Mouse (Mus musculus) cerebral cortex, adult 2 months (tissue): ENCODE data around the gene Shmt1.

Experiments
- WGBS: fragments of 180-500 bp; shearing (Covaris S2); methylation state at CpG from one replicate; pipeline ENCODE4 v1.1.7; 2018; 5-methylcytosine and 5-hydroxymethylcytosine counted together

The Shmt1 gene

DNA sequence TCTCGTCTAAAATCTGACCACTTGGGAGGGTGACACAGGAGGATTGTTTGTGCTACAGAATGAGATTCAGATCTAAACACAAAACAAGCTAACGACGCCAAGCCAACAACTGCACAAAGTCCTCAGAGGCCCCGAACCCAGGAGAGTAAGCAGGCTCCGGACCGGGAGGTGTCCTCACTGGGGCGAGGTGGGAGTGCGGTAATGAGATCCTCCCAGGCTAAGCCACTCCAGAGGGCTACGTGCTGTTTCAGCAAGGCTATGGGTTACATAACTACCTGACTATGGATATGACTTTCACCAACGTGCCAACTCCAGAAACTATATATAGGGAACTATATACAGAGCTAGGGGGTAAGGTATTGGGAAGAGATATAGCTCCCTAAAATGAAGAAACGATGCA, 15.2 kb downstream of the Shmt1 start:
- 77% methylated on average over 11 of the region's 11 CpGs for WGBS

DNA sequence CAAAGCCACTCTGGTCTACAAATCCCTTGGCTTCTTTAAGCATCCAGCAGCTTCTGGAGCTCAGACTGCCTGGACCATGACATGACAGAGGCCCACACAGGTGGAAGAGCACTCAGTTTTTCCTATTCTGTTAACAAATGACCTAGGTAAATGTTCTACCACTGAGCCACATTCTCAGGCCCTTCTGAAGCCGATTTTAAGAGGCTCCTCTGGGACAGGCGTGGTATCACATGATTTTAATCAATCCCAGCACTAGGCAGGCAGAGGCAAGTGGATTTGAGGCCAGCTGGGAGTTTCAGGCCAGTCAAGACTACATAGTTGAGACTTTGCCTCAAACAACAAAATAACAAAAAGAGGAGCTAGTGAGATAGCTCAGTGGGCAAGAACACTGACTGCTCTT, 21.0 kb downstream of the Shmt1 start:
- 91% methylated on average over 2 of the region's 2 CpGs for WGBS

DNA sequence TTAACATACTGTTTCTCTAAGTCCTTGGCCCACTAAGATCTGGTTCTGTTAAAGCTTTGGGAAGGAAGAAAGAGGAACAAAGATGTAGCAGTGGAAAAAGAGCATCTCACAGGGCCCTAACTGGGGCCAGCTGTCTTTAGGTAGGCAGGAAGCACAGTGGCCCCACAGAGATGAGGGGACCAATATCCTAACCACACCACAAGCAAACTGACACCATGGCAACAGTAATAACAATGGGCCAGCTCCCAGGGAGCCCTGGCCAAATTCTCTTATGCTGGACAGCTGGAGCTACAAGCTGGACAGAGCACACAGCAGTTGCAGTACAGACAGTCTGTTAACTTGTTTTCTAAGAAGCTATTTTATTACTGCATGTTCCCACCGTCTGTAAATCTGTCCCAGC, 23.9 kb downstream of the Shmt1 start:
- WGBS = 16% methylated on average over 1 of the region's 1 CpGs

DNA sequence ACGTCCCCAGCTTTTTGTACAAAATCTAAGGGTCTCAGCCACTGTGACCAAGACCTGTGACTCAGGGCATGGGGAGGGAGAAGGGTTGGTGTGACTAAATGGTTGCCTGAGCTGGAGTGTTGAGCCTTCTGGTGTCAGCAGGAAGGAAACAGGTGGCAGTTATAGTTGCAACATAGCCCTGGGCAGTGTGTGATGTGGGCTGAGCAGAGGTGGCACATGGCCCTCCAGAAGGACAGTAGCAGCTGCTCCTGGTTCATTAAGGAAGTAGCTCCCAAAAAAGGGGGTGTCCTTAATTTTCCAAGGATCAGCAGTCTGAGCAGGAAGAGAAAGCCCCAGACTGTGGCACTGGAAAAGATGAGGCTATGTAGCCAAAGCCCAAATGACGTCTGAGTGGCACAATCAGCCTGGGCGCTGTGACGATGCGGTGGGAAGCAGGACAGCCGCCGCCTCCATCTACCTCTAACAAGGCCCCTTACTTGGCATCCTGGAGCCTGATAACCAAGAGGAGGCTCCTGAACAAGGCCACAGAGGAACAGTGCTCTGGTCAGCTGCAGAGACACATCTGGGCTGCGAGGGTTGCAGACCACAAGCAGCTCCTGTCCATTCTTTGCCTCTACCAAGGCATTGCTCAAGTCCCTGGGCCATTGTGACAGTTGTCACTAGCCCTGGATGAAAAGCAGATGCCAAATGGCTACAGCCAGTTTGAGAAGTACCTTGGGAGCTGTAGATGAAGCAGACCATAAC, 27.2 kb downstream of the Shmt1 start:
- 87% methylated on average over 8 of the region's 8 CpGs for WGBS

DNA sequence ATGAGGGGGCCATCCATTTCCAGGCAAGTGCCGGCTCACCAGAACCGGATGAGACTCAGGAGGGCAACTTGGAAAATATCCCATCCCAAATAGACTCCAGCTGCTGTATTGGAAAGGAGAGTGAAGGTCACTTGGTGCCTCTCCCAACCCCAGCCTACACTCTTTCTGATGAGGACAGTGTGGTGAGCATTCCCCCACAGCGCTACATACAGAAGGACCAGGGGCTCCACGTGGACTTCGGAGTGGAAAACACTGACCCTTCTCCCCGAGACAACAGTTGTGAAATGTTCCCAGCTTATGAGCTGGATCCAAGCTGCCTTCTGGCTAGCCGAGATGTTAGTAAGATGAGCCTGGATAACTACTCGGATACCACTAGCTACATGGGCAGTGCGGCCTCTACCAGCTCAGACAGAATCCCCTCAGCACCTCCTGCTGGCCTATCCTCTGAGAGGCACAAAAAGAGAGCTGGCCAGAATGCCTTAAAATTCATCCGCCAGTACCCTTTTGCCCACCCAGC, 31.8 kb downstream of the Shmt1 start:
- WGBS = 87% methylated on average over 10 of the region's 10 CpGs

DNA sequence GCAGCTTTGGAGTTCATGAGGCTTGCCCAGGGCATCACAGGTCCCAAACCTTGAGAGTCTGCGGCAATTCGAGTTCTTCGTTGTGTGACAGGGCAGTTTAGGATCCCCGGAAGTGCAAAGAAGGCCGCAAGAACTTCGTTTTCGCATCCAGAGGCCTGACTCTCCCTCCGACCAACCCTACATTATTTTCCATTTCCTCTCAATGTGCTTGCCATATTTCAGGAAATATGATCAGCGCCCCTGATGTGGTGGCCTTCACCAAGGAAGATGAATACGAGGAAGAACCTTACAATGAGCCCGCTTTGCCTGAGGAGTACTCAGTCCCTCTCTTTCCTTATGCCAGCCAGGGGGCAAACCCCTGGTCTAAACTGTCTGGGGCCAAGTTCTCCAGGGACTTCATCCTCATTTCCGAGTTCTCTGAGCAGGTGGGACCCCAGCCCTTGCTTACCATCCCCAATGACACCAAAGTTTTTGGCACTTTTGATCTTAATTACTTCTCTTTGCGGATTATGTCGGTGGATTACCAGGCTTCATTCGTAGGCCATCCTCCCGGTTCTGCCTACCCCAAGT, 33.6 kb downstream of the Shmt1 start:
- 26% methylated on average over 16 of the region's 16 CpGs for WGBS

DNA sequence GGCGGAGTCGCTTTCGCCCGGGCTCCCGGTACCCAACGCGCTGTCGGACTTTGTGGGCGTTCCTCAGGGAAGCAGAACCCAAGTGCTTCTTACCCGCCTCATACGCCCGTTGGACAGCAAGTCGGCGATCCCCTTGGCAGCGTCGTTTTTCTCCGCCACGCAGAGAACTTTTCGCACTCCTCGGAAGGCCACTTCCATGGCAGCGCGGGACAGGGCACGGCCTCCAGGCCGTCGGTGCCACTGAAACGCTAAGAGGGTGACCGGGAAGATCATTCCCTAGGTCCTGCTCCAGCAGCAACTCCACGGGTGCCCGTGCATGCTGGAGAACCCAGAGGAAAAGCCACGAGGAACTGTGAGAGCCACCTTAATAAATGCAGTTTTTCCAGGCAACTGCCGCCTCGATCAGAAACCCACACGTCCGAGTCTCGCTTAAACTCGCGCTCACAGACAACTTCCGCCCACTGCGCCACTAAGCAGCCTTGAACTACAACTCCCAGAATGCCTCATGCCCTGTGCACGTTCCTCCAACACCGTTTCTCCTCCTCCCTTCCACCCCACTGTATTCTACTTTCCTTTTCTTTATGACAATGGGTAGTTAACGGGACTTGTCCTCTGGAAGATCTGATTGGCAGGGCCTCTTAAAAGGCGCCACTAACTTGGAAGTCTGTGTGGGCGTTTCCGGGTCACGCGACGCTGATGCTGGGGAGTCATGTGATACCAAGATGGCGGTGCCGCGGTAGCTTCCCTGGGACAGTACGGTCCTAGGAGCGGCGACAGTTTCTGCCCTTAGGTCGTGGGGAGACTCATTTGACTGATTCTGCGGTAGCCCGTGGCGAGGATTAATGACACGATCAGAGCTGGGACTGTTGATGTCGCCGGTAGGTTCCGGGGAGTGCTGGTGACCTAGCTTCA, 34.4 kb downstream of the Shmt1 start, which contains the start of the genes Top3a and Smcr8:
Gene Top3a, minus strand, starts transcription at position 537 of the 912 bp plus-strand sequence.
Gene Smcr8, plus strand, starts transcription at position 696 of the 912 bp plus-strand sequence.
- under 1% methylated on average over 62 of the region's 62 CpGs for WGBS

DNA sequence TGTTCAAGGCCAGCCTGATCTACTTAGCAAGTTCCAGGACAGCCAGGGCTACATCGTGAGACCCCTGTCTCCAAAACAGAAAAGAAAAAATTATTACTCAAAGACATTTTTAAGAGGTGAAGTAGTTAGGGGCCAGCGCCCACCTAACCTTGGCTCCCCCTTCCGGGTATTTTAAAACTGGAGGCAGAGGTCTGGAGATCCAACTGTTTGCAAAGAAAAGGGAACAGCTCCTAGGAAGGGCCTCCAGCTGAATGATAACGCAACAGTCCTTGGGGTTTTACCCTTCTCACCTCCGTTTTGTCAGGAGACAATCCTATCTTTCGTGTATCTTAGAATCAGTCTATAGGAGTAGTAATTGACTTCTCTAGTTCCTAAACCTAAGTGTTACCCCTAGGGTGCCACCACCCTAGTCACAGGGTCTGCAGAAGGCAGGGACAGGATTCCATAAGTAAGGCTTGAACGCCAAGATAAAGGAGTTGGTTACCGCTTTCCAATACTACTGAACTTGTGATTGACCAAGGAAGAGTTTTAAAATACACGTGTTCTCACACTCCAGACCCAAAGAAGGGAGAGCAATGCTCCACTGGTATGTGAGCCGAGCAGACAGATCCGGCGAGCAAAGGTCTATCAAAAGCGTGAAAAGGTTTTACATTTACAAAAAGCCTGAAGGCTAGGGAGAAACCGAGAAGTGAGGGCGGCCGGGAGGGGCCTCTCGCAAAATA, 35.2 kb downstream of the Shmt1 start:
- 5% methylated on average over 17 of the region's 17 CpGs for WGBS

DNA sequence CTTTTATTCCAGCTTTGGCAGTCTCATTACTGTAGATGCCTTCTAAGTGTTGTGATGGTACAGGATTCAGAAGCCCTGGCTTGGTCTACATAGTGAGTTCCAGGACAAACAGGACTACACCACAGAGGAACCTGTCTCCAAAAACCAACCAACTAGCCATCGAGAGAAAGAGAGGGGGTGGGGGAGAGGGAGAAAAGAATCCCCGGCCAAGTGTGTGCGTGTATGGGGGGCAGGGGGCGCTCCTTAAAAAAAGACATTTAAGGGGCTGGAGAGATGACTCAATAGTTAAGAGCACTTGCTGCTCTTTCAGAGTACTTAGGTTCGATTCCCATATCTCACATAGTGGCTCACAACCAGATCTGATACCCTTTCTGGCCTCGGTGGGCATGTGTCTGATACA, 35.9 kb downstream of the Shmt1 start:
- 54% methylated on average over 6 of the region's 6 CpGs for WGBS

DNA sequence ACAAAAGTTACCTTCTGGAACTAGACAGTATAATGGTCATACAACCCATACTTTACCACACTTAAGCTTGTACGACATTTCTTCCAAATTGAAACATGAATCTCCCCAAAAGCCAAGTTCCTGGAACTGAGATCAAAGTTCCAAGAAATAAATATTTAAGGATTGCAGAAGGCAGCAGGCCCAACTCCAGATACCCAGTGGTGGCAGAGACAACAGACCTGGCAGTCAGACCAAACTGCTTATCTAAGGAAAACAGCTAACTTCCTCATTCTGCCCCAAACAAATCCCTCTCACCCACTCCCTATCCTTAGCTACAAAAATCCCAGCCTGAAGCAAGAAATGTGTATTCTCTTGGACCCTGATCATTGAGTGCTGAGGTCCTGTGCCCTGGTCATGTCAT, 36.7 kb downstream of the Shmt1 start:
- 61% methylated on average over 1 of the region's 1 CpGs for WGBS

DNA sequence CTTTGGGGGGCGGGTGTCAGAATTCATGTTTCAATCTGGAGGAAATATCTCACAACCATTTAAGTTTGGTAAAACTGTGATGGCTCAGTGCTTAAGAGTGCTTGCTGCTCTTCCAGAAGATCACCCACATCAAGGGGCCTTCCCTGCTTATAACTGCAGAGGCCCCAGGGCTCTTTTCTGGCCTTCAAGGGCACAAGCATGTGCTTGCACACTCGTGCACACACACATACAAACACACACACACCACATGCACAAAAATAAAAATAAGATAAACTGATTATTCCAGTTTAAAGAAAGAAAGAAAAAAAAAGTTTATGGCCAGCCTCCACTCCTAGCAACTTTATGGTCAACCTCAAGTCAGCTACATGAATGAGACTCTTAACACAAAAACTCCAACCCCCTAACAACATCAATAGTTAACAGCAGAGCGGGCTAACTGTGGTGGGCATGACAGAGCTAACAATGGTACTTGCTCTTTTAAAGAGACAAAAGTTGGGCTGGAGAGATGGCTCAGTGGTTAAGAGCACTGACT, 37.3 kb downstream of the Shmt1 start:
- 91% methylated on average over 3 of the region's 3 CpGs for WGBS

DNA sequence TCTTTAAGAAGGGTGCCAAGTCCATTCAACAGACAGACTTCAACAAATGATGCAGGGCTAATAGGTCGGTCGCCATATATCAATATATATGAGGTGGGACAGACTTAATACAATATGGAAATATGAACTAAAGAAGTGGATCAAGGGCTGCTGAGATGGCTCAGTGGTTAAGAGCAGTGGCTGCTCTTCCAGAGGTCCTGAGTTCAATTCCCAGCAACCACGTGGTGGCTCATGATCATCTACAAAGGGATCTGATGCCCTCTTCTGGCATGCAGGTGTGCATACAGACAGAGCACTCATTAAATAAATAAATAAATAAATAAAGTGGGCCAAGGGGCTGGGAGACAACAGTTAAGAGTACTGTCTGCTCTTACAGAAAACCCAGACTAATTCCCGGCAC, 39.4 kb downstream of the Shmt1 start:
- WGBS = 87% methylated on average over 4 of the region's 4 CpGs

DNA sequence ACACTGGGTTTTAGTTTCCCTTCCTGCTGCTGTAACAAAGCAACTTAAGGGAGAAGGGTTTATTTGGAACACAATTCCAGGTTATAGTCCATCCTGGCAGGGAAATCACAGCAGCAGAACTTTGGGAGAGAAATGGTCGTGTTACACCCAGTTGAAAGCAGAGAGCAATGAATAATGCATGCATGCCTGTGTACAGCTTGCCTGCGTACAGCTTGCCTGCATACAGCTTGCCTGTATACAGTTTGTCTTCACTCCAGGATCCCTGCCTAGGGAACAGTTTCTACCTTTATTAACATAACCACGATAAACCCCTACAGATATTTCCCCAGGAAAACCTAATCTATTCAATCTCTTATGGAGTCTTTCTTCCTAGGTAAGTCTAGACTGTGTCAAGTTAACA, 40.7 kb downstream of the Shmt1 start:
- 83% methylated on average over 3 of the region's 3 CpGs for WGBS

DNA sequence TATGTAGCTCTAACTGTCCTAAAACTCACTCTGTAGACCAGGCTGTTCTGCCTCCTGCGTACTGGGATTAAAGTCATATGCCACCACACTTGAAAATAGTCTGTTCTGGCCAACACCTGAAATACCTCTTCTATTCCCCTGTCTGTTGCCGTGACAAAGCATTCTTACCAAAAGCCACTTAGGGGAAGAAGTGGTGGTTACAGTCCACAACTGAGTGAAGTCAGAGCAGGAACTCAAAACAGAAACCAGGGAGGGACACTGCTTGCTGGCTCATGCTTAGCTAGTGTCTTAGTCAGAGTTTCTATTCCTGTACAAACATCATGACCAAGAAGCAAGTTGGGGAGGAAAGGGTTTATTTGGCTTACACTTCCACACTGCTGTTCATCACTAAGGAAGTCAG, 42.2 kb downstream of the Shmt1 start:
- 82% methylated on average over 2 of the region's 2 CpGs for WGBS

DNA sequence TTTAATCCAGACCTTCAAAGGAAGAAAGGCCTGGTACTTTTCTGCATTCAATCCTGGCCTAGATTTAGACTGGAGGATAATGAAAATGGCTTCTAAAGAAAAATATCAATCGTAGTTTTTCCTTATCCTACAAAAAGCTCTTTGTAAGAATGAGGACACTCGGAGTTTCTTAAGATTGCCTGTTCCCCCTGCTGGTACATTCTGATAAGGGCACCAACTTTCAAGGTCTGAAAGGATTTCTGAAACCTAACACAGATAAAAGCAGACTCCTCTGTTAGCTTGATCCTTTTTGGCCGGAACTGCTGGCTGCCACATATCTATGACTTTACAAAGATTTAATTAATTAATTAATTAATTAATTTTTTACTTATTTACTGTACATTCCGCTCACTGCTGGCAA, 44.5 kb downstream of the Shmt1 start:
- WGBS = 62% methylated on average over 4 of the region's 4 CpGs

DNA sequence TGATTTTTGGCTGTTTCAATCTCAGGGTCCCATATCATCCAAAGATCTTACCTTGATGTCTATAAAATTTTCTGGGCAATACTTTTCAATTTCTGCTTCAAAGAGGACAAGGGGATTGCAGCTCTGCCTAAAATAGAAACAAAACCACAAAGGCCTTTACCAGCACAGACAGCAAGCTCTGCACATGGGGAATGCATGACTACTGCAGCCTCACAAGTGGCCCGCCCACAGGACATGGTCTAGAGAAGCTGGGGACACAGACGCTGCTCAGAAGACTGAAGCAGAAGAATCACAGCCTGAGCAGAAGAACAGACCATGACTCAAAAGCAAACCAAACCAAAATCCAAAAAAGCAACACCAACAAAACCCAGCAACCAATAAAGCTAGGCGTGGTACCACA, 49.8 kb downstream of the Shmt1 start:
- WGBS = 75% methylated on average over 3 of the region's 3 CpGs

DNA sequence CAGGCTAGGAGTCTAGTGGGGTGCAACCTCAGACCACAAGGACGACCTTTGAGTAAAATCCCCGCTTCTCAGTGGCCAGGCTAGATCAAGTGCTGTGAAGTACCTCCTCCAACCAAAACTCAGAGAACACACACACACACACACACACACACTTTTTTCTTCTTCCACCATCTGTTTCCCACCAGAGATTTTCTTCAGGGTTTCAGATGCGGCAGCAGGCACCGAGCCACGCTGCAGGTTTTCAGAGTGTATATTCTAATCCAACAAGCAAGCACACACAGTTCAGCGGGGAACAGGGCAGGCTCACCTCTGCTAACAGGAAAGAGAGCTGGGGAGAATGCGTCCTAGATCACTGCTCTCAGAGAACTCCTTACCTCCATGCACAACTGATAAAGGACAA, 55.9 kb downstream of the Shmt1 start:
- 69% methylated on average over 7 of the region's 7 CpGs for WGBS

DNA sequence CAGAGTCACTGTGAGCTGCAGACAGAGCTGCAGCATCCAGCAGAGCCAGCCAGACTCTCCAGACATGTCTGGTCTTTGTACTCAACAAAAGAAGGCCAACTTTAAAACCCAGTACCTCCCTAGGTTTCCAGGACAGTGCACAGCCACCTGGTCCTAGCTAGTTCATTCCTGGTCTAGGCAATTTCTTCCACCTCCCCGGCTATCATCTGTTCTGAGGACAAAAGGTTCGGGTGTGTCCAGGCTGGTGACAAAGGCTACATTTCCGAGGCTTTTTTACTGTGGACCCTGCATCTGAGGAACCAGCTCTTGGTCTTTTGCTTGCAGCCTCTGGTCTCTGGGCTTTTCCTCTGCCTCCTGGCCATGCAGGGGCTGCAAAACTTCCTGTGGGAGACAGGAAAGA, 71.2 kb downstream of the Shmt1 start:
- 73% methylated on average over 3 of the region's 3 CpGs for WGBS
